Mouse (Mus musculus) liver, embryonic 12.5 days (tissue): ENCODE measurements at regions not wholly inside any gene's neighbourhood (a gene's known extent, or its start where the extent isn't known, plus 50 kb on each side); places are given as distances from the start of the nearest gene placed in this dataset.

ENCODE experiments used
- ATAC-seq: fragments of 200-750 bp; cut with Nextera tagmentation; 2 replicates; pipeline ENCODE4 v1.8.0; 2017; ENCODE audit warnings: moderate number of reproducible peaks, mild to moderate bottlenecking, moderate library complexity
- H3K27ac ChIP-seq: fragments of 300-500 bp; sonication (generic); 2 replicates; pipeline ENCODE4 v1.5.1; 2016; ENCODE audit warnings: mild to moderate bottlenecking
- H3K27me3 ChIP-seq: fragments of 300-500 bp; sonication (generic); replicated peaks from 2 replicates; pipeline ENCODE4 v1.6.1; 2016; ENCODE audit warnings: mild to moderate bottlenecking, moderate library complexity
- H3K36me3 ChIP-seq: fragments of 300-500 bp; sonication (generic); 2 replicates; pipeline ENCODE4 v1.6.1; 2016; ENCODE audit warnings: mild to moderate bottlenecking, moderate library complexity
- H3K4me1 ChIP-seq: fragments of 300-500 bp; sonication (generic); 2 replicates; pipeline ENCODE4 v1.6.1; 2016
- H3K4me2 ChIP-seq: fragments of 300-500 bp; sonication (generic); 2 replicates; pipeline ENCODE4 v1.6.1; 2016; ENCODE audit warnings: mild to moderate bottlenecking, moderate library complexity
- H3K4me3 ChIP-seq: fragments of 300-500 bp; sonication (generic); 2 replicates; pipeline ENCODE4 v1.5.1; 2016; ENCODE audit warnings: mild to moderate bottlenecking, moderate library complexity
- H3K9ac ChIP-seq: fragments of 300-500 bp; sonication (generic); 2 replicates; pipeline ENCODE4 v1.6.1; 2016; ENCODE audit warnings: mild to moderate bottlenecking, moderate library complexity
- H3K9me3 ChIP-seq: fragments of 300-500 bp; sonication (generic); replicated peaks from 2 replicates; pipeline ENCODE4 v1.6.1; 2016; ENCODE audit warnings: mild to moderate bottlenecking, moderate library complexity
- WGBS: fragments of 180-500 bp; shearing (Covaris S2); methylation state at CpG from one replicate; pipeline ENCODE4 v1.1.7; 2016; ENCODE audit not compliant: insufficient replicate concordance; 5-methylcytosine and 5-hydroxymethylcytosine counted together

- 25% methylated on average over 12 of the region's 12 CpGs for WGBS
- no peak overlapping the region for H3K27ac ChIP-seq
- H3K36me3 ChIP-seq = no peaks in the 10 kb centered on the region
- no peak overlapping the region for H3K4me3 ChIP-seq
- no peaks in the 10 kb centered on the region for H3K27me3 ChIP-seq
- H3K9me3 ChIP-seq = no peaks in the 10 kb centered on the region
- peak; percentile 76 for ATAC-seq
- H3K4me2 ChIP-seq = peak overlapping the region; percentile 34
- peaks cover 10% of the 10 kb centered on the region for H3K4me1 ChIP-seq
- no peak overlapping the region for H3K9ac ChIP-seq
Measured at GRCm38 (mm10) chr3:149273993-149274692, 283.8 kb upstream of the Adgrl2 start.

- no peak for ATAC-seq
- Histone ChIP-seq H3K9me3 (no peaks in the 10 kb centered on the region), H3K4me1 (peaks cover 10% of the 10 kb centered on the region), H3K4me3 (no peak overlapping the region), H3K27ac (no peak overlapping the region), H3K27me3 (no peaks in the 10 kb centered on the region), H3K4me2 (no peak overlapping the region), H3K36me3 (no peaks in the 10 kb centered on the region), H3K9ac (no peak overlapping the region)
Measured at GRCm38 (mm10) chr3:149270459-149270858, 280.1 kb upstream of the Adgrl2 start.

- ATAC-seq = no peak
- 65% methylated on average over 3 of the region's 3 CpGs for WGBS
- no peak overlapping the region for H3K9ac ChIP-seq
- H3K4me2 ChIP-seq = no peak overlapping the region
- no peaks in the 10 kb centered on the region for H3K4me1 ChIP-seq
- no peak overlapping the region for H3K27ac ChIP-seq
- no peaks in the 10 kb centered on the region for H3K27me3 ChIP-seq
- H3K4me3 ChIP-seq = no peak overlapping the region
- H3K36me3 ChIP-seq = no peaks in the 10 kb centered on the region
- no peaks in the 10 kb centered on the region for H3K9me3 ChIP-seq
Measured at GRCm38 (mm10) chr3:149262332-149262970, 272.1 kb upstream of the Adgrl2 start.

- Histone ChIP-seq H3K36me3 (no peaks in the 10 kb centered on the region), H3K4me2 (no peak overlapping the region), H3K27ac (no peak overlapping the region), H3K27me3 (no peaks in the 10 kb centered on the region), H3K4me3 (no peak overlapping the region), H3K9ac (no peak overlapping the region), H3K4me1 (no peaks in the 10 kb centered on the region), H3K9me3 (no peaks in the 10 kb centered on the region)
- 66% methylated on average over 6 of the region's 6 CpGs for WGBS
- ATAC-seq = no peak
Measured at GRCm38 (mm10) chr3:149261764-149262163, 271.4 kb upstream of the Adgrl2 start.

DNA sequence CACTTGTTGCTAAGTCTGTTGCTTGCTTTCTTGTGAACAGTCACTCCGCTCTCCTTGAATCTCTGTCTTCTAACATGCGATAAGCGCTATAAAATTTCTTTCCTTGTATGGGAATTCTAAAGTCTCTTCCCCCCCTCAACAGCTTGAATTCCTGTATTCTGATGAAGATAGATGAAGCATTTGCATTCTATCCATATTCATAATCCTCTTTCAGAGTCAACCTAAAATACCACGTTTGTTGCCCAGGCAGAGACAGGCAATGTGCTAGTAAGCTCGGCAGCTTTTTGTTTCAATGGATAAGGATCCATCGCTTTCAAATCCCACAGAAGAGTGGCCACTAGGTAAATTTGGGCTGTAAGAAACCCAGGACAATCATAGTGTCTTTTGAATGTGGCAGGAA lies 268.5 kb upstream of the Adgrl2 start:
- H3K27me3 ChIP-seq = no peaks in the 10 kb centered on the region
- WGBS = 80% methylated on average over 6 of the region's 6 CpGs
- no peak overlapping the region for H3K4me3 ChIP-seq
- H3K9me3 ChIP-seq = no peaks in the 10 kb centered on the region
- H3K4me1 ChIP-seq = no peaks in the 10 kb centered on the region
- H3K27ac ChIP-seq = no peak overlapping the region
- ATAC-seq = no peak
- H3K36me3 ChIP-seq = no peaks in the 10 kb centered on the region
- H3K4me2 ChIP-seq = no peak overlapping the region
- no peak overlapping the region for H3K9ac ChIP-seq

GRCm38 (mm10) chr3:149256891-149257290 lies 266.5 kb upstream of the Adgrl2 start:
- Histone ChIP-seq H3K9ac (no peak overlapping the region), H3K9me3 (no peaks in the 10 kb centered on the region), H3K36me3 (no peaks in the 10 kb centered on the region), H3K27ac (no peak overlapping the region), H3K4me2 (no peak overlapping the region), H3K4me1 (no peaks in the 10 kb centered on the region), H3K27me3 (no peaks in the 10 kb centered on the region), H3K4me3 (no peak overlapping the region)
- 70% methylated on average over 9 of the region's 9 CpGs for WGBS
- ATAC-seq = no peak

DNA sequence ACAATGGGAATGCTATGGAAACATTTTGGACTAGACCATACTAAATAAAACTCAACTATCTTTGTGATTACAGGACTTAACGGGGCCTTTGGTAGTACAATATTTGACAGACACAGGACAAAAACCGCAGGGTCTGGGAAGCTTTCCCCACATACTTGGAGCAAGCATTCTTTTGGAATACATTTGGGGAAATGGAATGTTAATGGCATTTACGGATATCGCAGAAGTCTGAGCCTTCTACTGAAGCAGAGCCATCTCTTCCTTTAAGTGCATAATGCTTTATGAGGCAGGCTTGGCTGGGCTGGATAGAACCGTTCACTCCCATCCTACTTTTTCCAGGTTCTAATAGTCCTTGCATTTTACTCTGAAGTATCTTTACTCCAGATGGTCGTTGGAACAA lies 262.7 kb upstream of the Adgrl2 start:
- Histone ChIP-seq H3K9ac (no peak overlapping the region), H3K36me3 (no peaks in the 10 kb centered on the region), H3K4me1 (no peaks in the 10 kb centered on the region), H3K27me3 (no peaks in the 10 kb centered on the region), H3K4me3 (no peak overlapping the region), H3K4me2 (no peak overlapping the region), H3K27ac (no peak overlapping the region), H3K9me3 (no peaks in the 10 kb centered on the region)
- ATAC-seq = no peak
- 74% methylated on average over 6 of the region's 6 CpGs for WGBS

DNA sequence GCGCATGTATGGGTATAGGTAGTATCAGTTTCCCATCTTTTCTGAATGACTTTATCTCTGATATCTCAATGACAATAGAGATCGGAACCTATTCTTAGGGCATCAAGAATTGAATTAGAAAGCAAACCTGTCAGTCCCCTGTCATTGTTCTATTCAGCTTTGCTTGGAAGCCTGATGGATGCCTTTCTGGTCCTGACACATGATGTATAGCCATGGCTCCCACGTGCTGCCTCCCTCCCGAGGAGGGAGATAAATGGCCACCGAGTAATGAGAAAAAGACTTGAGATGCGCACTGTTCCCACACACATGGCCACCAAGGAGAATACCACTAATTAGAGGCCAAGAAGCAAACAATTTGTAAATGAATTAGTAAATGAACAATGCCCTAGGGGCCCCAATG lies 261.8 kb upstream of the Adgrl2 start:
- H3K27me3 ChIP-seq = no peaks in the 10 kb centered on the region
- no peaks in the 10 kb centered on the region for H3K36me3 ChIP-seq
- no peak for ATAC-seq
- no peak overlapping the region for H3K9ac ChIP-seq
- H3K9me3 ChIP-seq = no peaks in the 10 kb centered on the region
- no peak overlapping the region for H3K4me2 ChIP-seq
- H3K4me1 ChIP-seq = no peaks in the 10 kb centered on the region
- H3K27ac ChIP-seq = no peak overlapping the region
- WGBS = 68% methylated on average over 6 of the region's 6 CpGs
- H3K4me3 ChIP-seq = no peak overlapping the region

- H3K27me3 ChIP-seq = no peaks in the 10 kb centered on the region
- H3K4me2 ChIP-seq = no peak overlapping the region
- H3K36me3 ChIP-seq = no peaks in the 10 kb centered on the region
- H3K27ac ChIP-seq = no peak overlapping the region
- H3K4me3 ChIP-seq = no peak overlapping the region
- WGBS = 67% methylated on average over 6 of the region's 6 CpGs
- no peak overlapping the region for H3K9ac ChIP-seq
- no peaks in the 10 kb centered on the region for H3K9me3 ChIP-seq
- ATAC-seq = no peak
- no peaks in the 10 kb centered on the region for H3K4me1 ChIP-seq
Measured at GRCm38 (mm10) chr3:149247626-149247987, 257.3 kb upstream of the Adgrl2 start.

GRCm38 (mm10) chr3:149246935-149247625 lies 256.7 kb upstream of the Adgrl2 start:
- Histone ChIP-seq H3K4me1 (no peaks in the 10 kb centered on the region), H3K4me3 (no peak overlapping the region), H3K36me3 (no peaks in the 10 kb centered on the region), H3K27me3 (no peaks in the 10 kb centered on the region), H3K4me2 (no peak overlapping the region), H3K9ac (no peak overlapping the region), H3K9me3 (no peaks in the 10 kb centered on the region), H3K27ac (no peak overlapping the region)
- no peak for ATAC-seq
- 73% methylated on average over 10 of the region's 10 CpGs for WGBS

- Histone ChIP-seq H3K27me3 (no peaks in the 10 kb centered on the region), H3K36me3 (no peaks in the 10 kb centered on the region), H3K27ac (no peak overlapping the region), H3K9me3 (no peaks in the 10 kb centered on the region), H3K4me1 (no peaks in the 10 kb centered on the region), H3K4me3 (no peak overlapping the region), H3K9ac (no peak overlapping the region), H3K4me2 (no peak overlapping the region)
- ATAC-seq = no peak
- WGBS = 80% methylated on average over 3 of the region's 3 CpGs
Measured at GRCm38 (mm10) chr3:149239664-149240063, 249.3 kb upstream of the Adgrl2 start.

DNA sequence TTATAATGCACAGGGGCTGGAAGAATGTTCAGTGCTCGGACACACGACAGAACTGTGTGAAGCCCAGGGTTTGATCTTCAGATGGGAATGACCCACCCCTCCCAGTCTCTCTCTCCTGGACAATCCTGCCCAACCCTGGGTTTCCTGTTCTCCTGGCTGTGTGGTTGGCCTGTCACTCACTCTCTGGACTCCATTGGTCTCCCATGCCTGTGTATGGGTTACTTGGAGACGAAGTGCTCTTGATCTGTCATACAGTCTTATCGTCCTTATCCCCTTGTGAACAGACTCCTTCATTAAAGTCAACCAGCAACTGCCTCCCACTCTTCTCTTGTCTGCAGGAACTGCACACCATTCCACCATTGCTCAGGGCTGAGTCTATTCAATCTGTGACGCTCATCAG lies 247.7 kb upstream of the Adgrl2 start:
- H3K27me3 ChIP-seq = no peaks in the 10 kb centered on the region
- no peak overlapping the region for H3K4me3 ChIP-seq
- H3K4me1 ChIP-seq = no peaks in the 10 kb centered on the region
- H3K9ac ChIP-seq = no peak overlapping the region
- H3K9me3 ChIP-seq = no peaks in the 10 kb centered on the region
- H3K27ac ChIP-seq = no peak overlapping the region
- 63% methylated on average over 5 of the region's 5 CpGs for WGBS
- H3K36me3 ChIP-seq = no peaks in the 10 kb centered on the region
- no peak overlapping the region for H3K4me2 ChIP-seq
- ATAC-seq = peak; percentile 8; the same call in 1 of the 2 replicates
